In genomic region chr13:104036494-104037290, GRCm38 (mm10) we compare ENCODE assay signal across 9 mouse cellular contexts.
DNase-seq lines count a peak whose midpoint lies in the region; ATAC-seq and TF ChIP-seq lines count a peak whose summit lies in the region.
"Had no signal": no experiment of that assay in that cellular context is flagged by ENCODE, and none has a peak within 500 bp of the region (broad histone marks: within the 10 kb centered on the region; RNA-seq: fewer than 3 reads in every experiment).

No protein-coding gene starts in this region.

- H3K9ac ChIP-seq in intestine, embryonic 16.5 days (ENCODE audit: low read depth, low read length), result 0 out of 2 replicates have a peak overlapping the region, but pooled peaks have one; percentile 1

- H3K4me2 ChIP-seq in intestine, embryonic 16.5 days (ENCODE audit: low read depth, low read length), result peak overlapping the region; percentile 2

- DNase-seq in adrenal gland, postnatal 14 days, result peak; percentile 55
- DNase-seq in adrenal gland, adult 18-20 months (ENCODE audit: low spot score in 2 of 2), result no peak
- peak; percentile 43 to 66 for DNase-seq in urinary bladder, postnatal 36 days (ENCODE audit: low spot score in 2 of 2)
- no peak for DNase-seq in urinary bladder, postnatal 10 days (ENCODE audit: low spot score)
- peak; percentile 67 for DNase-seq in lung, adult 2 months
- DNase-seq in frontal cortex, postnatal 14 days (ENCODE audit: low spot score in 2 of 2), result no peak

- no peaks in the 10 kb centered on the region; the same call in 1 of the 2 replicates for H3K36me3 ChIP-seq in intestine, embryonic 16.5 days (ENCODE audit: control insufficient read depth, insufficient read depth, low read length)

- 41% methylated on average over 23 of the region's 23 CpGs for WGBS in intestine, embryonic 16.5 days
- 50% methylated on average over 23 of the region's 23 CpGs for WGBS in lung, adult 2 months

- peak; percentile 35; the same call in 1 of the 2 replicates for TF ChIP-seq POLR2A in lung, adult 2 months (IDR thresholded peaks at IDR 0.05; ENCODE audit: borderline replicate concordance, extremely low read depth, low read depth, low read length)

- no peak for TF ChIP-seq CTCF in lung, adult 2 months (IDR thresholded peaks at IDR 0.05; ENCODE audit: insufficient read depth, low read length)

- ATAC-seq in intestine, embryonic 16.5 days, result peak; percentile 72
- ATAC-seq in granulocyte monocyte progenitor cell, adult 5-6 weeks (replicated peaks; ENCODE audit: poor library complexity, severe bottlenecking), result no peak

- H3K27me3 ChIP-seq in intestine, embryonic 16.5 days (replicated peaks; ENCODE audit: control insufficient read depth, insufficient read depth, low read length), result no peaks in the 10 kb centered on the region

- no peaks in the 10 kb centered on the region for H3K9me3 ChIP-seq in intestine, embryonic 16.5 days (ENCODE audit: control insufficient read depth, low read length)

- peak overlapping the region; percentile 33 for H3K27ac ChIP-seq in intestine, embryonic 16.5 days (ENCODE audit: low read length)
- H3K27ac ChIP-seq: macrophage had no signal

- H3K4me1 ChIP-seq in intestine, embryonic 16.5 days (ENCODE audit: control insufficient read depth, insufficient read depth, low read length), result peaks cover 43% of the 10 kb centered on the region
- peaks cover 30% of the 10 kb centered on the region for H3K4me1 ChIP-seq in lung, adult 2 months (ENCODE audit: control insufficient read depth, insufficient read depth, low read length)

- H3K4me3 ChIP-seq in intestine, embryonic 16.5 days (ENCODE audit: low read length), result no peak overlapping the region
- no peak overlapping the region for H3K4me3 ChIP-seq in lung, adult 2 months (replicated peaks; ENCODE audit: extremely low read depth, low read depth, low read length)

Comparison
In these comparisons a context has a peak if more than half of its experiments do, and no peak if none do; other contexts are left out.
1. DNase-seq: peak in adrenal gland, postnatal 14 days (single experiment), urinary bladder, postnatal 36 days (2 of 2) and lung, adult 2 months (single experiment); none in adrenal gland, adult 18-20 months (0 of 2), urinary bladder, postnatal 10 days (single experiment) and frontal cortex, postnatal 14 days (0 of 2).